Mouse (Mus musculus): Measurements from ENCODE around the gene Bphl. TPM values are rescaled to one million over a fixed set of nuclear protein-coding genes. Genes with fewer than 3 reads are reported as not detected.
"Not testable (repeated sequence)": the region's sequence is repeated elsewhere in the genome, so short reads cannot be mapped to it uniquely, and the experiment has no call there.

Gene Bphl
- polyA plus RNA-seq, 2 experiments = 34.4 to 44.3 TPM

DNA sequence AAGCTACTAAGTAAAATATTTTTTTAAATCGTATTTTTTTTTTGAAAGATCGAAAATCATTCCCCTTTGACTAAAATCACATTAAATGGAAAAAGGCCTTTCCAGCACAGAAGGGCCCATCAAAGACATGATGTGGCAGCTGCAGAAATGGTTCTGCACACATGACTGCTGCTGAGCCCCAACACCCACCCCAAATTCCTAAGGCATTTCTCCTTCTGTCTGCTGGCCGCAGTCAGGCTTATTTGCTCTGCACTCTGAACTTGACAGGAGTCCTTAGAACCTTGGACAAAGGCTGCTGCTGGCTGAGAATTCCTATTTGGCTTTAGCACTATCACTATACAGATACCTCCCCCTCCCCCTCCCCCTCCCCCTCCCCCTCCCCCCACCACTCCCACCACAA, 35.5 kb downstream of the Bphl start:
- no peak for TF ChIP-seq POLR2A (IDR thresholded peaks at IDR 0.05; ENCODE audit: borderline replicate concordance, extremely low read depth, insufficient read depth, insufficient read length)
- Histone ChIP-seq H3K9ac (ENCODE audit: low read depth, low read length, severe bottlenecking) (no peak overlapping the region), H3K27ac (replicated peaks; ENCODE audit: low read depth, low read length) (no peak overlapping the region), H3K27me3 (ENCODE audit: control insufficient read depth, insufficient read depth, low read length) (no peaks in the 10 kb centered on the region), H3K4me3 (replicated peaks; ENCODE audit: low read length) (no peak overlapping the region), H3K36me3 (ENCODE audit: control insufficient read depth, insufficient read depth, low read length) (peaks cover 12% of the 10 kb centered on the region; the same call in 1 of the 2 replicates), H3K9me3 (ENCODE audit: control insufficient read depth, low read length) (no peaks in the 10 kb centered on the region), H3K4me2 (replicated peaks; ENCODE audit: low read depth, low read length, severe bottlenecking) (no peak overlapping the region), H3K4me1 (ENCODE audit: control insufficient read depth, insufficient read depth, low read length) (peaks cover 9% of the 10 kb centered on the region)
- DNase-seq (ENCODE audit: low spot score) (no peak), ATAC-seq (ENCODE audit: low FRiP score, low read depth) (no peak)
- 88% methylated on average over 3 of the region's 3 CpGs for WGBS

DNA sequence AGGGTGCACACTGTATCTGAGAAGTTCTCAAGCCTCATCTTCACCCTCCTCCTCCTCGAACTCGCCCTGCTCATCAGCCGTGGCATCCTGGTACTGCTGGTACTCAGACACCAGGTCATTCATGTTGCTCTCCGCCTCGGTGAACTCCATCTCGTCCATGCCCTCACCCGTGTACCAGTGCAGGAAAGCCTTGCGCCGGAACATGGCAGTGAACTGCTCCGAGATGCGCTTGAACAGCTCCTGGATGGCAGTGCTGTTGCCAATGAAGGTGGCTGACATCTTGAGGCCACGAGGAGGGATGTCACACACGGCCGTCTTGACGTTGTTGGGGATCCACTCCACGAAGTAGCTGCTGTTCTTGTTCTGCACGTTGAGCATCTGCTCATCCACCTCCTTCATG, 37.0 kb downstream of the Bphl start:
- not testable (repeated sequence) for DNase-seq (ENCODE audit: low spot score); H3K4me2 ChIP-seq (replicated peaks; ENCODE audit: low read depth, low read length, severe bottlenecking); H3K27ac ChIP-seq (replicated peaks; ENCODE audit: low read depth, low read length); H3K9me3 ChIP-seq (ENCODE audit: control insufficient read depth, low read length); ATAC-seq (ENCODE audit: low FRiP score, low read depth); H3K9ac ChIP-seq (ENCODE audit: low read depth, low read length, severe bottlenecking); H3K27me3 ChIP-seq (ENCODE audit: control insufficient read depth, insufficient read depth, low read length); H3K4me3 ChIP-seq (replicated peaks; ENCODE audit: low read length)
- Histone ChIP-seq H3K36me3 (ENCODE audit: control insufficient read depth, insufficient read depth, low read length) (peaks cover 12% of the 10 kb centered on the region; the same call in 1 of the 2 replicates), H3K4me1 (ENCODE audit: control insufficient read depth, insufficient read depth, low read length) (peaks cover 16% of the 10 kb centered on the region)
- WGBS = 98% methylated on average over 8 of the region's 17 CpGs

DNA sequence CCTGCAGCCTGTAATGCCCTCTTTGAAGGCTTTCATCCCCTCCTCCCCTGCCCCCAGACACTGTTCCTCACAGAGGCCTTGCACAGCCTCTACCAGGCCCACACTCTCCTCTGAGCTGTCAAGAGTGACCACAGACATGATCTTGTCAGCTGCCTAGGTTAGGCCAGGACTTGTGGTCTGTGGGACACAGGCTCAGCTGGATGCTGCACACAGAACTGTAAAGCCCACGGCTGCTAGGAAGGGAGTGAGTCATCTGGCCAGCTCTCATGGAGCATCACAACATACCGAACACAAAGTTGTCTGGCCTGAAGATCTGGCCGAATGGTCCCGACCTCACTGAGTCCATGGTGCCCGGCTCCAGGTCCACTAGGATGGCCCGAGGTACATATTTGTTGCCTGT, 38.5 kb downstream of the Bphl start:
- not testable (repeated sequence) for H3K27ac ChIP-seq (replicated peaks; ENCODE audit: low read depth, low read length); H3K9me3 ChIP-seq (ENCODE audit: control insufficient read depth, low read length); H3K4me3 ChIP-seq (replicated peaks; ENCODE audit: low read length); DNase-seq (ENCODE audit: low spot score); H3K9ac ChIP-seq (ENCODE audit: low read depth, low read length, severe bottlenecking); ATAC-seq (ENCODE audit: low FRiP score, low read depth); H3K4me2 ChIP-seq (replicated peaks; ENCODE audit: low read depth, low read length, severe bottlenecking); H3K27me3 ChIP-seq (ENCODE audit: control insufficient read depth, insufficient read depth, low read length)
- H3K36me3 ChIP-seq (ENCODE audit: control insufficient read depth, insufficient read depth, low read length) = peaks cover 12% of the 10 kb centered on the region; the same call in 1 of the 2 replicates
- WGBS = 83% methylated on average over 6 of the region's 6 CpGs
- H3K4me1 ChIP-seq (ENCODE audit: control insufficient read depth, insufficient read depth, low read length) = peaks cover 16% of the 10 kb centered on the region

DNA sequence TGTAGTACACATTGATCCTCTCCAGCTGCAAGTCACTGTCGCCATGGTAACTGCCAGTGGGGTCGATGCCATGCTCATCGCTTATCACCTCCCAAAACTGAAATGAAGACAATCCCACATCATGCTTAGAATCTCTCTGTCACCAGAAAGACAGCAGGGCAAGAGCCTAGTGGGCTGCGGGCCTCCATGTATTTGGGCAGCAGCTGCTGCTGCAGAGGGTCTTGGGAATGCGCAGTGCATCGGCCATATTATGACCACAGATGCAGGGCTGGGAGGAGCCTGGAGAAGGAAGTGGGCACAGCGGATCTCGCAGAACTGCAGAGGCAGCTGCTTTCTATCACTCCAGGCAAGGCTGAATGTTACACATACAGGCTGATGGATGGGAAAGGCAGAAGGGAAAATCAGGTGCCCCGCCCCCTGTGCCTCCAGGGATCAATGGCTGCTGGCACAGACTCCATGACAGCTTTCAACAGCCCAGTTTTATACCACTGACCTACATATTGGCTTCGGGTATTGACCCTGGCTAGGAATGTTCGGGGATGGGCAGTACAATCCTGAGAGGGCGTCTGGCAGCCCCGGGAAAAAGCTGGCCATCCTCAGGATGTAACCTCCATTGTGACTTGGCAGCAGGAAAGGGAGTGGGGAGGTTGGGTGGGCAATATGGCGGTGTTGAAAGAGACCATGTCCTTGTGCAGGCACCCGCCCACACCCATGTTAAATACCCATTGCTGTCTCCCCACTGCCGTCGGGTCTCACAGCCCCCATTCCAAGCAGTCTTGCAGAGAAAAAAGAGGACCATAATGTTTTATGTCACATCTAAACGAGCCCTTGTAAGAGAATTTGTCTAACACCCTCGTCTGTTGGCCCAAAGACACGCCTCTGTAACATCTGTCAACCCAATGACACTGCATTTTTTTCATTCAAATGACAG, 39.4 kb downstream of the Bphl start:
- Histone ChIP-seq H3K4me1 (ENCODE audit: control insufficient read depth, insufficient read depth, low read length) (peaks cover 16% of the 10 kb centered on the region), H3K4me3 (replicated peaks; ENCODE audit: low read length) (peak overlapping the region; percentile 75), H3K27ac (replicated peaks; ENCODE audit: low read depth, low read length) (no peak overlapping the region), H3K9me3 (ENCODE audit: control insufficient read depth, low read length) (no peaks in the 10 kb centered on the region), H3K9ac (ENCODE audit: low read depth, low read length, severe bottlenecking) (peak overlapping the region; percentile 78), H3K27me3 (ENCODE audit: control insufficient read depth, insufficient read depth, low read length) (no peaks in the 10 kb centered on the region), H3K4me2 (replicated peaks; ENCODE audit: low read depth, low read length, severe bottlenecking) (peak overlapping the region; percentile 79), H3K36me3 (ENCODE audit: control insufficient read depth, insufficient read depth, low read length) (peaks cover 12% of the 10 kb centered on the region; the same call in 1 of the 2 replicates)
- DNase-seq (ENCODE audit: low spot score) (no peak), ATAC-seq (ENCODE audit: low FRiP score, low read depth) (peak; percentile 30; the same call in 1 of the 2 replicates)
- WGBS = 51% methylated on average over 20 of the region's 20 CpGs
- TF ChIP-seq POLR2A (IDR thresholded peaks at IDR 0.05; ENCODE audit: borderline replicate concordance, extremely low read depth, insufficient read depth, insufficient read length) = no peak

DNA sequence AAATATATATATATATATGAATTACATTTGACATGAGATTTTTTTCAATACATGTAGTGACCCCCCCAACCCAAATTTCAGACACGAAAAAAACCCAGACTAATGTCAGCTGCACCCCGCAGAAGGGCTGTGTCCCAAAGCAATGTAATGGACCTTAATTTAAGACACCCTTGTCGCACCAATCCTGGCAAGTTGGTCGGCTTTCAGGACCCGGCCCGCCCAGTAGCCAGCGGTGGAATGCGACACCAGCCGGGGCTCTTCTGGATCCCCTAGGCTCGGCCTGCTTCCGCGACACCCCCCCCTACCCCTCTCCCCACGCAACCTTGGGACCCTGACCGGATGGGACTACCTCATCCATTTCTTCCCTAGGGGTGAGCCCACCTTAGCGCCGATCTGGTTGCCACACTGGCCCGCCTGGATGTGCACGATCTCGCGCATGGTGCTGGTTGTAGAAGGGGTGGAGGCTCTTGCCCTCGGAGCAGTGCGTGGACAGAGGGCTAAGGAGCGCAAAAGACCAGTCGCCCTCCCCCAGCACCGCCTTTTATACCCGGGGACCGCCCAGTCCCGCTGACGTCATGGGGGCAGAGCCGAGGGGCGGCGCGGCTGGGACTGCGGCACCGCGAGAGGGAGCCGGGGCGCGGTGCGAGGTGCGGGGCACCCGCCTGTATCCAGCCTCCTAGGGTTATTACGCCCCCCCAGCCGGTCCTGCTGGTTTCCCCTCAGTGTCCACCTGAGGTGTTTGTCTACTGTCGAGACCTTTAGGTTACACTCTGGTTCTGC, 40.3 kb downstream of the Bphl start, which contains the start of gene Tubb2a:
TSS of gene Tubb2a (minus strand) at position 516 of the 780 bp plus-strand sequence.
- 0 out of 2 replicates have a peak within 1 kb of the TSS, but pooled peaks have one; percentile 22 for H3K27ac ChIP-seq (replicated peaks; ENCODE audit: low read depth, low read length)
- under 1% methylated on average over 42 of the region's 45 CpGs for WGBS
- no peaks in the 10 kb centered on the region for H3K27me3 ChIP-seq (ENCODE audit: control insufficient read depth, insufficient read depth, low read length)
- H3K9ac ChIP-seq (ENCODE audit: low read depth, low read length, severe bottlenecking) = peak within 1 kb of the TSS; percentile 78
- no peaks in the 10 kb centered on the region for H3K9me3 ChIP-seq (ENCODE audit: control insufficient read depth, low read length)
- peak within 1 kb of the TSS; percentile 75 for H3K4me3 ChIP-seq (replicated peaks; ENCODE audit: low read length)
- H3K4me1 ChIP-seq (ENCODE audit: control insufficient read depth, insufficient read depth, low read length) = peaks cover 16% of the 10 kb centered on the region
- ATAC-seq (ENCODE audit: low FRiP score, low read depth) (peak; percentile 93), DNase-seq (ENCODE audit: low spot score) (peak; percentile 86)
- peaks cover 12% of the 10 kb centered on the region; the same call in 1 of the 2 replicates for H3K36me3 ChIP-seq (ENCODE audit: control insufficient read depth, insufficient read depth, low read length)
- peak; percentile 88; the same call in 1 of the 2 replicates for TF ChIP-seq POLR2A (IDR thresholded peaks at IDR 0.05; ENCODE audit: borderline replicate concordance, extremely low read depth, insufficient read depth, insufficient read length)
- H3K4me2 ChIP-seq (replicated peaks; ENCODE audit: low read depth, low read length, severe bottlenecking) = peak within 1 kb of the TSS; percentile 79

Measured in limb, embryonic 14.5 days (tissue).